Mouse (Mus musculus): ENCODE measurements around the gene Trip12. TPM values are rescaled to one million over a fixed set of nuclear protein-coding genes. Genes with fewer than 3 reads are reported as not detected.

Gene Trip12
- polyA plus RNA-seq, 1 experiment from 2014 or later = 79.0 TPM

- 0 out of 2 replicates have a peak, but pooled peaks cover 6% of the 10 kb centered on the region for H3K36me3 ChIP-seq (ENCODE audit: control insufficient read depth, insufficient read depth, low read length)
- no peaks in the 10 kb centered on the region for H3K9me3 ChIP-seq (ENCODE audit: control insufficient read depth, low read length)
- peak; percentile 11 for DNase-seq
- H3K9ac ChIP-seq (replicated peaks; ENCODE audit: low read length) = no peak overlapping the region
- H3K27me3 ChIP-seq (ENCODE audit: control insufficient read depth, insufficient read depth, low read length) = no peaks in the 10 kb centered on the region
- ATAC-seq (ENCODE audit: low FRiP score, low TSS enrichment) = no peak
- 30% methylated on average over 9 of the region's 9 CpGs for WGBS
- H3K4me2 ChIP-seq (ENCODE audit: low read length) = no peak overlapping the region
- no peaks in the 10 kb centered on the region for H3K4me1 ChIP-seq (ENCODE audit: control insufficient read depth, insufficient read depth, low read length)
- H3K4me3 ChIP-seq (replicated peaks; ENCODE audit: low read depth, low read length) = no peak overlapping the region
- H3K27ac ChIP-seq (replicated peaks; ENCODE audit: low read depth, low read length) = no peak overlapping the region
These were observed 11.4 kb upstream of the Trip12 start for GRCm38 (mm10) chr1:84851512-84852235.

- Histone ChIP-seq H3K4me3 (replicated peaks; ENCODE audit: low read depth, low read length) (no peak overlapping the region), H3K4me2 (ENCODE audit: low read length) (no peak overlapping the region), H3K27ac (replicated peaks; ENCODE audit: low read depth, low read length) (no peak overlapping the region), H3K9me3 (ENCODE audit: control insufficient read depth, low read length) (no peaks in the 10 kb centered on the region), H3K36me3 (ENCODE audit: control insufficient read depth, insufficient read depth, low read length) (0 out of 2 replicates have a peak, but pooled peaks cover 6% of the 10 kb centered on the region), H3K9ac (replicated peaks; ENCODE audit: low read length) (no peak overlapping the region), H3K27me3 (ENCODE audit: control insufficient read depth, insufficient read depth, low read length) (no peaks in the 10 kb centered on the region), H3K4me1 (ENCODE audit: control insufficient read depth, insufficient read depth, low read length) (no peaks in the 10 kb centered on the region)
- DNase-seq (no peak), ATAC-seq (ENCODE audit: low FRiP score, low TSS enrichment) (no peak)
- 85% methylated on average over 7 of the region's 7 CpGs for WGBS
These were observed 10.2 kb upstream of the Trip12 start for GRCm38 (mm10) chr1:84850471-84850870.

GRCm38 (mm10) chr1:84849804-84850203, 9.5 kb upstream of the Trip12 start:
- no peaks in the 10 kb centered on the region for H3K9me3 ChIP-seq (ENCODE audit: control insufficient read depth, low read length)
- DNase-seq (no peak), ATAC-seq (ENCODE audit: low FRiP score, low TSS enrichment) (no peak)
- no peaks in the 10 kb centered on the region for H3K27me3 ChIP-seq (ENCODE audit: control insufficient read depth, insufficient read depth, low read length)
- H3K4me3 ChIP-seq (replicated peaks; ENCODE audit: low read depth, low read length) = no peak overlapping the region
- H3K4me2 ChIP-seq (ENCODE audit: low read length) = no peak overlapping the region
- H3K9ac ChIP-seq (replicated peaks; ENCODE audit: low read length) = no peak overlapping the region
- H3K27ac ChIP-seq (replicated peaks; ENCODE audit: low read depth, low read length) = no peak overlapping the region
- H3K36me3 ChIP-seq (ENCODE audit: control insufficient read depth, insufficient read depth, low read length) = 0 out of 2 replicates have a peak, but pooled peaks cover 6% of the 10 kb centered on the region
- WGBS = 97% methylated on average over 7 of the region's 7 CpGs
- no peaks in the 10 kb centered on the region for H3K4me1 ChIP-seq (ENCODE audit: control insufficient read depth, insufficient read depth, low read length)

- Histone ChIP-seq H3K27me3 (ENCODE audit: control insufficient read depth, insufficient read depth, low read length) (no peaks in the 10 kb centered on the region), H3K4me3 (replicated peaks; ENCODE audit: low read depth, low read length) (no peak overlapping the region), H3K27ac (replicated peaks; ENCODE audit: low read depth, low read length) (no peak overlapping the region), H3K4me1 (ENCODE audit: control insufficient read depth, insufficient read depth, low read length) (no peaks in the 10 kb centered on the region), H3K36me3 (ENCODE audit: control insufficient read depth, insufficient read depth, low read length) (0 out of 2 replicates have a peak, but pooled peaks cover 6% of the 10 kb centered on the region), H3K9me3 (ENCODE audit: control insufficient read depth, low read length) (no peaks in the 10 kb centered on the region), H3K9ac (replicated peaks; ENCODE audit: low read length) (no peak overlapping the region), H3K4me2 (ENCODE audit: low read length) (no peak overlapping the region)
- WGBS = 96% methylated on average over 6 of the region's 6 CpGs
- DNase-seq (no peak), ATAC-seq (ENCODE audit: low FRiP score, low TSS enrichment) (no peak)
These were observed 8.6 kb upstream of the Trip12 start for GRCm38 (mm10) chr1:84848801-84849455.

- WGBS = 94% methylated on average over 3 of the region's 3 CpGs
- Histone ChIP-seq H3K9me3 (ENCODE audit: control insufficient read depth, low read length) (no peaks in the 10 kb centered on the region), H3K36me3 (ENCODE audit: control insufficient read depth, insufficient read depth, low read length) (0 out of 2 replicates have a peak, but pooled peaks cover 6% of the 10 kb centered on the region), H3K4me2 (ENCODE audit: low read length) (no peak overlapping the region), H3K27me3 (ENCODE audit: control insufficient read depth, insufficient read depth, low read length) (no peaks in the 10 kb centered on the region), H3K27ac (replicated peaks; ENCODE audit: low read depth, low read length) (no peak overlapping the region), H3K9ac (replicated peaks; ENCODE audit: low read length) (no peak overlapping the region), H3K4me3 (replicated peaks; ENCODE audit: low read depth, low read length) (no peak overlapping the region), H3K4me1 (ENCODE audit: control insufficient read depth, insufficient read depth, low read length) (no peaks in the 10 kb centered on the region)
- DNase-seq (no peak), ATAC-seq (ENCODE audit: low FRiP score, low TSS enrichment) (no peak)
These were observed 8.0 kb upstream of the Trip12 start for GRCm38 (mm10) chr1:84848335-84848734.

- WGBS = 93% methylated on average over 7 of the region's 7 CpGs
- Histone ChIP-seq H3K36me3 (ENCODE audit: control insufficient read depth, insufficient read depth, low read length) (0 out of 2 replicates have a peak, but pooled peaks cover 10% of the 10 kb centered on the region), H3K4me3 (replicated peaks; ENCODE audit: low read depth, low read length) (no peak overlapping the region), H3K4me1 (ENCODE audit: control insufficient read depth, insufficient read depth, low read length) (no peaks in the 10 kb centered on the region), H3K9ac (replicated peaks; ENCODE audit: low read length) (no peak overlapping the region), H3K27ac (replicated peaks; ENCODE audit: low read depth, low read length) (no peak overlapping the region), H3K27me3 (ENCODE audit: control insufficient read depth, insufficient read depth, low read length) (no peaks in the 10 kb centered on the region), H3K4me2 (ENCODE audit: low read length) (no peak overlapping the region), H3K9me3 (ENCODE audit: control insufficient read depth, low read length) (no peaks in the 10 kb centered on the region)
- no peak for DNase-seq
- ATAC-seq (ENCODE audit: low FRiP score, low TSS enrichment) = no peak
These were observed 7.4 kb upstream of the Trip12 start for GRCm38 (mm10) chr1:84847698-84848097.

GRCm38 (mm10) chr1:84843366-84843765, 3.0 kb upstream of the Trip12 start:
- ATAC-seq (ENCODE audit: low FRiP score, low TSS enrichment) (no peak), DNase-seq (no peak)
- no peak overlapping the region for H3K4me3 ChIP-seq (replicated peaks; ENCODE audit: low read depth, low read length)
- no peaks in the 10 kb centered on the region for H3K27me3 ChIP-seq (ENCODE audit: control insufficient read depth, insufficient read depth, low read length)
- H3K27ac ChIP-seq (replicated peaks; ENCODE audit: low read depth, low read length) = no peak overlapping the region
- WGBS = 91% methylated on average over 2 of the region's 2 CpGs
- H3K4me2 ChIP-seq (ENCODE audit: low read length) = no peak overlapping the region
- no peaks in the 10 kb centered on the region for H3K9me3 ChIP-seq (ENCODE audit: control insufficient read depth, low read length)
- 0 out of 2 replicates have a peak, but pooled peaks cover 4% of the 10 kb centered on the region for H3K36me3 ChIP-seq (ENCODE audit: control insufficient read depth, insufficient read depth, low read length)
- H3K9ac ChIP-seq (replicated peaks; ENCODE audit: low read length) = no peak overlapping the region
- H3K4me1 ChIP-seq (ENCODE audit: control insufficient read depth, insufficient read depth, low read length) = peaks cover 6% of the 10 kb centered on the region; the same call in 1 of the 2 replicates

- Histone ChIP-seq H3K4me3 (replicated peaks; ENCODE audit: low read depth, low read length) (peak overlapping the region; percentile 80), H3K9ac (replicated peaks; ENCODE audit: low read length) (no peak overlapping the region; the same call in 1 of the 2 replicates), H3K27ac (replicated peaks; ENCODE audit: low read depth, low read length) (peak overlapping the region; percentile 98), H3K4me1 (ENCODE audit: control insufficient read depth, insufficient read depth, low read length) (peaks cover 23% of the 10 kb centered on the region), H3K27me3 (ENCODE audit: control insufficient read depth, insufficient read depth, low read length) (no peaks in the 10 kb centered on the region), H3K9me3 (ENCODE audit: control insufficient read depth, low read length) (no peaks in the 10 kb centered on the region), H3K36me3 (ENCODE audit: control insufficient read depth, insufficient read depth, low read length) (0 out of 2 replicates have a peak, but pooled peaks cover 4% of the 10 kb centered on the region), H3K4me2 (ENCODE audit: low read length) (peak overlapping the region; percentile 79)
- ATAC-seq (ENCODE audit: low FRiP score, low TSS enrichment) (no peak), DNase-seq (peak; percentile 7)
- 63% methylated on average over 3 of the region's 3 CpGs for WGBS
These were observed 745 bp upstream of the Trip12 start for GRCm38 (mm10) chr1:84841061-84841460.
